Mouse (Mus musculus) right cerebral cortex, postnatal 10 days (tissue): ENCODE data around the gene Abca3.

Source experiments
- DNase-seq, 2 experiments: peaks; one replicate each; pipeline ENCODE4 v3.0.0; 2021; ENCODE audit warnings: low spot score in 2 of 2

The Abca3 gene

GRCm38 (mm10) chr17:24351760-24352357, at the start of gene Abca3:
Abca3 (plus strand) TSS chr17:24351950.
- DNase-seq = peak; percentile 97 to 98

GRCm38 (mm10) chr17:24307500-24307899, 44.2 kb upstream of the Abca3 start:
- no peak for DNase-seq

GRCm38 (mm10) chr17:24320826-24321225, 30.9 kb upstream of the Abca3 start:
- peak; percentile 47 to 63 for DNase-seq

GRCm38 (mm10) chr17:24325051-24325450, 26.7 kb upstream of the Abca3 start:
- no peak for DNase-seq

GRCm38 (mm10) chr17:24327656-24328055, 24.1 kb upstream of the Abca3 start:
- DNase-seq = no peak

- DNase-seq = no peak
Observed at GRCm38 (mm10) chr17:24344672-24345071, 7.1 kb upstream of the Abca3 start.

- DNase-seq = no peak
Observed at GRCm38 (mm10) chr17:24346831-24347230, 4.9 kb upstream of the Abca3 start.

- no peak for DNase-seq
Observed at GRCm38 (mm10) chr17:24349176-24349575, 2.6 kb upstream of the Abca3 start.

- DNase-seq = peak; percentile 36 to 52
Observed at GRCm38 (mm10) chr17:24350926-24351759, 607 bp upstream of the Abca3 start, which contains the start of gene Abca17. Abca17 (minus strand) TSS chr17:24351068.

GRCm38 (mm10) chr17:24352370-24353194, 832 bp downstream of the Abca3 start:
- no peak for DNase-seq

GRCm38 (mm10) chr17:24353960-24354359, 2.2 kb downstream of the Abca3 start:
- no peak for DNase-seq

- no peak for DNase-seq
Observed at GRCm38 (mm10) chr17:24355284-24355683, 3.5 kb downstream of the Abca3 start.

- DNase-seq = no peak
Observed at GRCm38 (mm10) chr17:24359006-24359405, 7.3 kb downstream of the Abca3 start.

- no peak for DNase-seq
Observed at GRCm38 (mm10) chr17:24359903-24360302, 8.2 kb downstream of the Abca3 start.

GRCm38 (mm10) chr17:24360841-24361240, 9.1 kb downstream of the Abca3 start:
- no peak for DNase-seq

- DNase-seq = no peak
Observed at GRCm38 (mm10) chr17:24361291-24361690, 9.5 kb downstream of the Abca3 start.

- DNase-seq = no peak
Observed at GRCm38 (mm10) chr17:24362527-24362926, 10.8 kb downstream of the Abca3 start.

GRCm38 (mm10) chr17:24364461-24364860, 12.7 kb downstream of the Abca3 start:
- no peak for DNase-seq

- DNase-seq = no peak
Observed at GRCm38 (mm10) chr17:24365863-24366262, 14.1 kb downstream of the Abca3 start.

GRCm38 (mm10) chr17:24375094-24375712, 23.5 kb downstream of the Abca3 start:
- DNase-seq = no peak

GRCm38 (mm10) chr17:24375886-24376285, 24.1 kb downstream of the Abca3 start:
- no peak for DNase-seq

- no peak for DNase-seq
Observed at GRCm38 (mm10) chr17:24378496-24378895, 26.7 kb downstream of the Abca3 start.
